Mouse (Mus musculus) megakaryocyte, embryonic 14.5 days (primary cell): ENCODE results near the gene Olfr1121. TPM values are rescaled to one million over a fixed set of nuclear protein-coding genes. Genes with fewer than 3 reads are reported as not detected.
"Not testable (repeated sequence)": the region's sequence is repeated elsewhere in the genome, so short reads cannot be mapped to it uniquely, and the experiment has no call there.

ENCODE experiments used
- H3K27me3 ChIP-seq: replicated peaks from 2 replicates; pipeline ENCODE3; 2012; ENCODE audit warnings: inconsistent platforms
- H3K36me3 ChIP-seq: replicated peaks from 2 replicates; pipeline ENCODE3; 2012; ENCODE audit warnings: low read length, inconsistent platforms, mixed read lengths
- H3K4me1 ChIP-seq: 2 replicates; pipeline ENCODE4 v1.6.1; 2012; ENCODE audit warnings: inconsistent platforms
- H3K4me3 ChIP-seq: replicated peaks from 2 replicates; pipeline ENCODE3; 2012; ENCODE audit warnings: moderate library complexity, mild to moderate bottlenecking, inconsistent platforms
- H3K9me3 ChIP-seq: 2 replicates; pipeline ENCODE4 v1.6.1; 2012; ENCODE audit warnings: inconsistent platforms
- FLI1 ChIP-seq: IDR thresholded peaks from 2 replicates; pipeline ENCODE4 v1.6.1; 2012; ENCODE audit warnings: low read length, inconsistent platforms, mixed read lengths
- GATA1 ChIP-seq: IDR thresholded peaks from 3 replicates; pipeline ENCODE4 v1.6.1; 2012; ENCODE audit warnings: mixed read lengths, low read length, inconsistent platforms, borderline replicate concordance
- polyA plus RNA-seq: library from polyadenylated mRNA; stranded (reverse); fragments of >175 nt; gene quantifications from 2 replicates; pipeline ENCODE4 v1.2.3, GENCODE M21; 2012; ENCODE audit warnings: low replicate concordance; ENCODE audit not compliant: insufficient read depth

The Olfr1121 gene
- not detected in 2 replicates for polyA plus RNA-seq

- no peaks in the 10 kb centered on the region for H3K27me3 ChIP-seq
- H3K4me3 ChIP-seq: no peak within 1 kb of the TSS
- TF ChIP-seq FLI1 (no peak), GATA1 (no peak)
- H3K9me3 ChIP-seq: no peaks in the 10 kb centered on the region
- no peaks in the 10 kb centered on the region for H3K36me3 ChIP-seq
- no peaks in the 10 kb centered on the region for H3K4me1 ChIP-seq
These were observed at the start of gene Olfr1121 for GRCm38 (mm10) chr2:87369595-87369994. Gene Olfr1121 (plus strand): TSS chr2:87369895.

DNA sequence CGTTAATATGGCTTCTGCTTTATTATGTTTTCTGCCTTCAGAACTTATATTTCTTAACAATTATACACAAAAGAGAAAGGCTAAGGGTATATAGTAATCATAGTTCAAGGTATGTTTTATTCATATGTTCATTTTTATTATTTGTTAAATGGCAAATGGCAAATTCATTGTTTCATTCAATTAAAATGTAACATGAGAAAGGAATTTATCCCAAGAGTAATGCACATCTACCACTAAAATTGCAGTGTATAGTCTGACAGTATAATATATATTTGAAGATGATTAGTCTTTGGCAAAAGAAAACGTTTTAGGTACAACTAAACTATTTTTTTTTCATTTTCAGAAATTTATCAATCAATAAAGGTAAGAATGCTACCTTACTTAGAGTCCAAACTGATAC lies 15.2 kb upstream of the Olfr1121 start, which contains the start of gene Olfr1120:
Gene Olfr1120, plus strand, starts transcription at position 301 of the 400 bp plus-strand sequence.
- Histone ChIP-seq H3K4me3 (no peak within 1 kb of the TSS), H3K36me3 (no peaks in the 10 kb centered on the region), H3K4me1 (no peaks in the 10 kb centered on the region), H3K9me3 (no peaks in the 10 kb centered on the region), H3K27me3 (no peaks in the 10 kb centered on the region)
- TF ChIP-seq FLI1 (no peak), GATA1 (no peak)

DNA sequence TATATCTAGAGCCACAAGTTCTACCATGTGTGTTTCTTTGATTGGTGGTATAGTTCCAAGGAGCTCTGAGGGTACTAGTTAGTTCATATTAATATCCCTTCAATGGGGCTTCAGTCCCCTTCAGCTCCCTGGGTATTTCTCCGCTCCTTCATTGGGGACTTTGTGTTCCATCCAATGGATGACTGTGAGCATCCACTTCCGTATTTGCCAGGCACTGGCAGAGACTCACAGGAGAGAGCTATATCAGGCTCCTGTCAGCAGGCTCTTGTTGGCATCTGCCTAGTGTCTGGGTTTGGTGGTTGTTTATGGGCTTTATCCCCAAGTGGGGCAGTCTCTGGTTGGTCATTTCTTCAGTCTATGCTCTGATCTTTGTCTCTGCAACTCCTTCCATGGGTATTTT lies 9.6 kb upstream of the Olfr1121 start:
- not testable (repeated sequence) for H3K4me1 ChIP-seq, H3K27me3 ChIP-seq, H3K4me3 ChIP-seq, H3K36me3 ChIP-seq, H3K9me3 ChIP-seq

DNA sequence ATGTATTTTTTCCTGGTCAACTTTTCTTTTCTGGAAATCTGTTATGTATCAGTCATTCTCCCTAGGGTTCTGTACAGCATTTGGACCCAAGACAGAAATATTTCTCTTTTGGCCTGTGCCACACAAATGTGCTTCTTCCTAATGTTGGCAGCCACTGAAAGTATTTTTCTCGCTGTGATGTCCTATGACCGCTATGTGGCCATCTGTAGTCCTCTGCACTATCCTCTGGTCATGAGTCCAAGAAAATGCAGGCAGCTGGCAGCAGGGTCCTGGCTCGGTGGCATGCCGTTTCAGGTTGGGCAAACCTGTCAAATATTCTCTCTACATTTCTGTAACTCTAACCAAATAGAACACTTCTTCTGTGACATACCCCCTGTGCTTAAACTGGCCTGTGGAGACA lies 2.0 kb downstream of the Olfr1121 start:
- H3K36me3 ChIP-seq: no peaks in the 10 kb centered on the region
- TF ChIP-seq GATA1 (no peak), FLI1 (no peak)

DNA sequence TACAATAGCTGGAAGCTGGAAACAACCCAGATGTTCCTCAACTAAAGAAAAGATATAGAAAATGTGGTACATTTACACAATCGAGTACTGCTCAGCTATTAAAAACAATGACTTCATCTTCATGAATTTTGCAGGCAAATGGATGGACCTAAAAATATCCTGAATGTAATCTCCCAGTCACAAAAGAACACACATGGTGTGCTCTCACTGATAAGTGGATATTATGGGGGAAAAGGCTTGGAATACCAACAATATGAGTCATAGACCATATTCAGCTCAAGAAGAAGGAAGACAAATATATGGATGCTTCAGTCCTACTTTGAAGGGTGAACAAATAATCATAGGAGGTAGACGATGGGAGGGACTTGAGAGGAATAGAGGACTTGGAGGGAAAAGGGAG lies 14.2 kb downstream of the Olfr1121 start:
- H3K4me3 ChIP-seq: no peak overlapping the region
- TF ChIP-seq GATA1: no peak
- TF ChIP-seq FLI1: no peak

More for the DNA sequence above, 2.0 kb downstream of the Olfr1121 start:
- H3K9me3 ChIP-seq: no peaks in the 10 kb centered on the region
- no peaks in the 10 kb centered on the region for H3K27me3 ChIP-seq
- H3K4me1 ChIP-seq: no peaks in the 10 kb centered on the region
- no peak overlapping the region for H3K4me3 ChIP-seq

GRCm38 (mm10) chr2:87385549-87385948 lies 15.9 kb downstream of the Olfr1121 start, which contains the start of gene Olfr1122:
Gene Olfr1122 (plus strand): TSS chr2:87385849.
- Histone ChIP-seq H3K4me1 (no peaks in the 10 kb centered on the region), H3K9me3 (no peaks in the 10 kb centered on the region), H3K4me3 (no peak within 1 kb of the TSS), H3K36me3 (no peaks in the 10 kb centered on the region), H3K27me3 (no peaks in the 10 kb centered on the region)
- TF ChIP-seq FLI1 (no peak), GATA1 (no peak)

More for the DNA sequence above, 14.2 kb downstream of the Olfr1121 start:
- H3K9me3 ChIP-seq: no peaks in the 10 kb centered on the region
- H3K4me1 ChIP-seq: no peaks in the 10 kb centered on the region
- no peaks in the 10 kb centered on the region for H3K36me3 ChIP-seq
- H3K27me3 ChIP-seq: no peaks in the 10 kb centered on the region

GRCm38 (mm10) chr2:87393605-87394004 lies 23.9 kb downstream of the Olfr1121 start:
- H3K9me3 ChIP-seq, H3K4me1 ChIP-seq, H3K4me3 ChIP-seq, H3K36me3 ChIP-seq, H3K27me3 ChIP-seq: not testable (repeated sequence)

DNA sequence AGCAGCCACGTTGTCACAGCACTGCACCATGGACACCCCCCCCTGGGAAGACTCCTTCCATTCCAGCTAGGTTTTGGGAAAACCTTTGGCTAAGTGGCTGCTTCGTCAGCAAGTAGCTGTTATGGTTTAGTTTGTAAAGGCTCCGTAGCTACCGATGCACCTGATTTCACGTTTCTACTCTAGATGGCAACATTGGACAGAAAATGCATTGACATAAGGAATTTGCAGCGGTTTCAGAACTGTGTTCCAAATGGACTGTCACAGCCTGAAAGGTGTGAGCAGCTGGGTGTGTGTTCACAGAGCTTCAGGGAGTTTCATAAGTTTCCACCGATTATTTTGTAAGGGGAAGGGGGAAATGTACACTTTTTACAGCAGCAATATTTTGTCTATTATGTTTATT lies 25.0 kb downstream of the Olfr1121 start:
- H3K9me3 ChIP-seq, H3K36me3 ChIP-seq, H3K4me3 ChIP-seq, H3K27me3 ChIP-seq, H3K4me1 ChIP-seq: not testable (repeated sequence)

DNA sequence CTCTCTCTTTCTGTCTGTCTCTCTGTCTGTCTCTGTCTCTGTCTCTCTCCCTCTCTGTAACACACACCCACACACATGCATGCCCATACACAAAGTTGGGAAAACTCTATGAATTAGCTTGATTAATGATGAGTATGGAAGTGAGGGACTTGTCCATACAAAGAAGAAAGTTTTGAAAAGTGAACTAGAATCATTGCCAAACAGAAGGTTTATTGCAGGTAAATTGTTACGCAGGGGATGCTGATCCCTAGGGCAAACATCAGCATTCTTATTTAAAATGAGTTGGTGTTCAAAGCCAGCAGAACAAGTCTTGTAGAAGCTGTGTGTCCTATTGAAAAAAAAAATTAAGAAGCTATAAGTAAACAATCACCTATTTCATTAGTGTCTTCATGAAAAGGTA lies 46.6 kb downstream of the Olfr1121 start, which contains the start of gene Olfr1123:
Gene Olfr1123, plus strand, starts transcription at position 301 of the 400 bp plus-strand sequence.
- Histone ChIP-seq H3K36me3 (no peaks in the 10 kb centered on the region), H3K4me1 (no peaks in the 10 kb centered on the region)

More for the DNA sequence above, 46.6 kb downstream of the Olfr1121 start, which contains the start of gene Olfr1123:
- no peaks in the 10 kb centered on the region for H3K27me3 ChIP-seq
- no peak within 1 kb of the TSS for H3K4me3 ChIP-seq
- H3K9me3 ChIP-seq: no peaks in the 10 kb centered on the region
- TF ChIP-seq GATA1 (no peak), FLI1 (no peak)

Other genes starting within 250 kb of the Olfr1121 start
- gene Olfr1110, start 229.6 kb upstream of the Olfr1121 start, polyA plus RNA-seq: not detected in 2 replicates
- not detected in 2 replicates for gene Olfr1111, start 217.3 kb upstream of the Olfr1121 start, polyA plus RNA-seq
- not detected in 2 replicates for gene Olfr1112, start 182.1 kb upstream of the Olfr1121 start, polyA plus RNA-seq
- not detected in 2 replicates for gene Olfr1113, start 160.9 kb upstream of the Olfr1121 start, polyA plus RNA-seq
- gene Olfr1115, start 121.9 kb upstream of the Olfr1121 start, polyA plus RNA-seq: not detected in 2 replicates
- gene Olfr1116, start 102.4 kb upstream of the Olfr1121 start, polyA plus RNA-seq: not detected in 2 replicates
- gene Olfr1118, start 62.3 kb upstream of the Olfr1121 start, polyA plus RNA-seq: 0.43 TPM in 1 of 2 replicates, not detected in the other
- gene Olfr1120, start 15.1 kb upstream of the Olfr1121 start, polyA plus RNA-seq: not detected in 2 replicates
- not detected in 2 replicates for gene Olfr1122, start 16.0 kb downstream of the Olfr1121 start, polyA plus RNA-seq
- not detected in 2 replicates for gene Olfr1123, start 46.7 kb downstream of the Olfr1121 start, polyA plus RNA-seq
- gene Olfr1124, start 60.4 kb downstream of the Olfr1121 start, polyA plus RNA-seq: not detected in 2 replicates
- gene Olfr1126, start 84.1 kb downstream of the Olfr1121 start, polyA plus RNA-seq: not detected in 2 replicates
- not detected in 2 replicates for gene Pramel7, start 127.2 kb downstream of the Olfr1121 start, polyA plus RNA-seq
- gene Pramel6, start 136.7 kb downstream of the Olfr1121 start, polyA plus RNA-seq: not detected in 2 replicates
- not detected in 2 replicates for gene Olfr153, start 161.9 kb downstream of the Olfr1121 start, polyA plus RNA-seq
- gene Olfr1128, start 175.6 kb downstream of the Olfr1121 start, polyA plus RNA-seq: not detected in 2 replicates
- gene Olfr1129, start 204.0 kb downstream of the Olfr1121 start, polyA plus RNA-seq: not detected in 2 replicates
- not detected in 2 replicates for gene Olfr1130, start 236.3 kb downstream of the Olfr1121 start, polyA plus RNA-seq